Mouse (Mus musculus): ENCODE data around the gene Vamp5. TPM values are rescaled to one million over a fixed set of nuclear protein-coding genes. Genes with fewer than 3 reads are reported as not detected.

Vamp5 gene
- polyA plus RNA-seq, 1 experiment: 5.3 TPM

DNA sequence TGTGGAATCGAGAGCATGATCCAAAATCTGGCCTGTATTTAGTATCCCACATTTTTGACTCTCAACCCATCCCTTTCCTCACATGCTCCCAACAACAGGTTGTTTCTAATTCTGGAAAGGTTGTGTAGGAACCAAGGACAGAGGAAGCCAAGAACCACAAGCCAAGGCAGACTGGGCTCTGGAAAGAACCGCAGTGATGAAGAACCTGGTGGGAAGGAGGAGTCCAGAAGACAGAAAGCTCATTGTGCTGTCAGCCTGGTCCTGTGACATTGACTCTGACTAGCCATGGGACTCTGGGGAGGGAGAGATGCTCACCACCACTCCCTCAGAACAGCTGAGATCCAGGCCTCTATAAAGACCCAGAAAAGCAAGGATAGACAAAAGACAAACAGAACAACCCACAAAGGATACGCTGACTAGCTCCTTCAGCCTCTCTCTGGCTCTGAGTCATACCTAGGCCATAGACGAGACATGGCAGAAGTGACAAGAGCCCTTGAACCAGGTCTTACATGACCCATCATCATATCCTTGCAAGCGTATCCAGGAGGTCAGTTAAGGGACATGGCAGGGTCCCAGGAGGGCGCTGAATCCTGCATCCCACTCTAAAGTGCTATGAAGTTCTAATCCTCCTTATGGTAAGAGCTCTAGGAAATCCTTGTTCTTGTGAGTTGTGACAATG, 3.0 kb upstream of the Vamp5 start:
- Histone ChIP-seq H3K4me3 (ENCODE audit: insufficient read depth, low read length) (no peak overlapping the region), H3K27ac (ENCODE audit: insufficient read depth, low read depth, low read length) (no peak overlapping the region), H3K4me1 (ENCODE audit: control insufficient read depth, insufficient read depth, low read length) (peaks cover 29% of the 10 kb centered on the region)

DNA sequence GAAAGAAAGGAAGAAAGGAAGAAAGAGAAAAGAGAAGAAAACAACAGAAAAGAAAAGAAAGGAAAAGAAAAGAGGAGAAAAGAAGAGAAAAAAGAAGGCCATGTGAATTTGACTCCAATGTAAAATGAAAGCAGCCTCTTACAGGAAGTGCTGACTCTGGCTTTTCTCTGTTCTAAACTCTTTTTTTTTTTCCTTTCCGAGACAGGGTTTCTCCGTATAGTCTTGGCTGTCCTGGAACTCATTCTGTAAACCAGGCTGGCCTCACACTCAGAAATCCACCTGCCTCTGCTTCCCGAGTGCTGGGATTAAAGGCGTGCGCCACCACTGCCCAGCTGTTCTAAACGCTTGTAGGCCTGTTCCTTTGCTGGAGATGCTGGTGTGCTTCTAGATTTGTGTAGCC, 2.2 kb upstream of the Vamp5 start:
- TF ChIP-seq CTCF (IDR thresholded peaks at IDR 0.05; ENCODE audit: low read depth, low read length): no peak
- TF ChIP-seq POLR2A (IDR thresholded peaks at IDR 0.05; ENCODE audit: borderline replicate concordance, low read depth, low read length): no peak
- no peak overlapping the region for H3K4me3 ChIP-seq (ENCODE audit: insufficient read depth, low read length)
- peak overlapping the region; percentile 1; the same call in 1 of the 2 replicates for H3K27ac ChIP-seq (ENCODE audit: insufficient read depth, low read depth, low read length)
- peaks cover 23% of the 10 kb centered on the region for H3K4me1 ChIP-seq (ENCODE audit: control insufficient read depth, insufficient read depth, low read length)

More for the DNA sequence above, 3.0 kb upstream of the Vamp5 start:
- TF ChIP-seq POLR2A (IDR thresholded peaks at IDR 0.05; ENCODE audit: borderline replicate concordance, low read depth, low read length): no peak
- no peak for TF ChIP-seq CTCF (IDR thresholded peaks at IDR 0.05; ENCODE audit: low read depth, low read length)

DNA sequence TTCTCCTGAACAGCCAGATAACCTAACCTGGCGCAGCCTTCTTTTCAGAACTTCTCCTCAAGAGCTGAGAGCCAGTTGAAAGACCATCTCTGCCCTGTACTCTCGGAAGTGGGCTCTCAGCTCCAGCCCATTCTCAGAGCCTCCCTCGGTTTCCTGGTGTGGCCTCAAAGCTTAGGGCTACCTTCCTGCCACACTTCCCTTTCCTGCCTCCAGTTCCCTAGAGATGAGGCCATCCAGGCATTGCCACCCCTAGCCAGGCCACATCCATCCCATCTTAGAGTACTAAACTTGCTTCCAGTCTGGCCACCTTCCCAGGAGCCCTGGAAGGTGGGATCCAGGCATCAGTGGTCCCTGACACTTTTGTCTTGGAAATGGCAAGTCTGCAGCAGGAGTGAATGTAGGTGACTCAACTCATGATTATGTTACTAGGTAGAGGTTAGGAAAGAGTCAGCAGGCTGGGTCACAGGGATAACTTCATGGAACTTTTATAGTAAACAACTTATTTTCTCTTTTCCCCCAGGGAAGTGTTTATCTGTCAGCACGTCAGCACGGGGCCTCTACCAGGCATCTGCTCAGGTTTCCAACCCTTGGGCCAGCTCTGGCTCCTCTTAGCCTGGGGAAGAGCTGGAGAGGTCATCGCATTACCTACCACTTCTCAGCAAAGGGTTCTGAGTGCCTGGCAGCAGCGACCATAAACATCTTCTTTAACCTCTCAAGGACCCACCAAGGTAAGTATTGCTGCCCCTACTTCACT, 714 bp downstream of the Vamp5 start:
- Histone ChIP-seq H3K27ac (ENCODE audit: insufficient read depth, low read depth, low read length) (no peak overlapping the region), H3K4me3 (ENCODE audit: insufficient read depth, low read length) (peak overlapping the region; percentile 75), H3K4me1 (ENCODE audit: control insufficient read depth, insufficient read depth, low read length) (peaks cover 33% of the 10 kb centered on the region)
- TF ChIP-seq CTCF (IDR thresholded peaks at IDR 0.05; ENCODE audit: low read depth, low read length) (no peak), POLR2A (IDR thresholded peaks at IDR 0.05; ENCODE audit: borderline replicate concordance, low read depth, low read length) (no peak)

DNA sequence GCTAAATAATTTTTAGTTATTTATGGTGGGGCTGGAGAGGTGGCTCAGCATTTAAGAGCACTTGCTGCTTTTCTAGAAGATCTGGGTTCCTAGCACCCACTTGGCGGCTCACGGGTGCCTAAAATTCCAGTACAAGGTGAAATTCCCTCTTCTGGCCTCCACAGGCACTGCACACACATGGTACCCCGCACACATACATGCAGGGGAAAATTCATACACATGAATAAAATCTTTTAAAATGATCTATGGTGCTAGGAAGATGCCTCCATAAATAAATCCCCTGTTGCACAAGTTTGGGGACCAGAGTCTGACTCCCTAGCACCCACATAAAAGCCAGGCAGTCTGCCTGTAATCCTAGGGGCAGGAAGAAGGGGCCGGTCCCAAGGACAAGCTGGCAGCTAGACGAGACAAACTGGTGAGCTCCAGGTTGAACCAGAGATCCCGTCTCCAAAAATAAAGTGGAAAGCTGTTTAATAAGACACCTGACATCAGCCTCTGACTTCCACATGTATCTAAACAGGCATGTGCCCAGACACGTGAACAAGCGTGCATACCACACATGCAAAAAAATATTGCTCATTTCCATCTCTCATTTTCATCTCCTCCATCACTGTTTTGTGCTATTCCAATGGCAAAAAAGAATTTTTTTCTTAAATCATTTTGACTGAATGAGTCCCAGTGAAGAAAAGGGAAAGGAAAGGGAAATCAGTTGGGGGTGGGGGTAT, 1.6 kb downstream of the Vamp5 start:
- Histone ChIP-seq H3K4me3 (ENCODE audit: insufficient read depth, low read length) (no peak overlapping the region), H3K4me1 (ENCODE audit: control insufficient read depth, insufficient read depth, low read length) (peaks cover 33% of the 10 kb centered on the region), H3K27ac (ENCODE audit: insufficient read depth, low read depth, low read length) (no peak overlapping the region)
- TF ChIP-seq CTCF (IDR thresholded peaks at IDR 0.05; ENCODE audit: low read depth, low read length) (no peak), POLR2A (IDR thresholded peaks at IDR 0.05; ENCODE audit: borderline replicate concordance, low read depth, low read length) (no peak)

DNA sequence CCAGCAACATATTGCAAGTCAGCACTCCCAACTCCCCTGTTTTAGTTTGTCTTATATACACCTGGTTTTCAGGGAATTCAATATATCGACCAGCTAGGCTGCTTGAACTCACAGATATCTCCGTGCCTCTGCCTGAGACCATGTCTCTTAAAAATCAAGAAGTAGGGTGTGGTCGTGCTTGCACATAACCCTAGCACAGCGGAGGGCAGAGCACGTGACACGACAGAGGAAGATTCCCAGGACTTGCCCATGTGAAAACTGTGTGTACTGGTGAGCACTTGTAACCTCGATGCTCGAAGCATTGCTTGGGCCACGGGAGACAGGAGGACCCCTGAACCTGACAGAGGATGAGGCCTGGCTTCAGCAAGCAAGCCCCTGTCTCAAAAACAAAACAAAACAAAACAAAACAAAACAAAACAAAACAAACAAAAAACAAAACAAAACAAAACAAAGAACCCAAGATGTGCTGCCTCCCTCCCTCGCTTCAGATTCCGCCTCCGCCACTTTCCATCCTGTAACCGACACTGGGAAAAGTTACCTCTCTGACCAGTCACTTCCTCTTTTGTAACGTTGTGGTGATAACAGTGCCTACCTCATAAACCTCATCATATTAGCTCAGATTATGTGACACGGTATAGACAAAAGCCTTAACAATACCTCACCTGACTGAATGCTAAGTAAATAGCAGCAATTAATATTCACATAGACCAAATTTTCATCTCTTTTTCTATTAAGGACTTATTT, 5.3 kb downstream of the Vamp5 start:
- no peak overlapping the region for H3K4me3 ChIP-seq (ENCODE audit: insufficient read depth, low read length)

DNA sequence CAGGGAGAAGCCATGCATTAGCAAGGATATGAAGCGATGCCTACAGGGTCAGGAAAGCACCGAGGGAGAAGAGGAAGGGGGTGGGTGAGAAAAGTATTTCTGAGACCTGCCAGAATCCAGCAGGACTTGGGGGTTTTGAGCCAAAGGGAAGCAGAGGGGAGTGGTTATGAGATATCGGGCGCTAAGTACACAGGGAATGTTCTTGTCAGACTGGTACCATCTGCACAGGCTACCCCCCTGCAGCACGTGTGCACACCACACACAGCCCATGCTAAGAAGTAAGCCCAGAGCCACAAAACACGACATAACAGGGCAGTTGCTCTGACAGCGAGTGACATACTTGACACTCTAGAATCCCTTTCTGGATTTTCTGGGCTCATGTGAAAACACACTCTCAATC, 6.1 kb downstream of the Vamp5 start:
- no peak overlapping the region for H3K4me3 ChIP-seq (ENCODE audit: insufficient read depth, low read length)
- no peak for TF ChIP-seq CTCF (IDR thresholded peaks at IDR 0.05; ENCODE audit: low read depth, low read length)
- no peak for TF ChIP-seq POLR2A (IDR thresholded peaks at IDR 0.05; ENCODE audit: borderline replicate concordance, low read depth, low read length)
- H3K4me1 ChIP-seq (ENCODE audit: control insufficient read depth, insufficient read depth, low read length): peaks cover 12% of the 10 kb centered on the region
- no peak overlapping the region for H3K27ac ChIP-seq (ENCODE audit: insufficient read depth, low read depth, low read length)

More for the DNA sequence above, 5.3 kb downstream of the Vamp5 start:
- Histone ChIP-seq H3K27ac (ENCODE audit: insufficient read depth, low read depth, low read length) (no peak overlapping the region), H3K4me1 (ENCODE audit: control insufficient read depth, insufficient read depth, low read length) (peaks cover 20% of the 10 kb centered on the region)
- TF ChIP-seq POLR2A (IDR thresholded peaks at IDR 0.05; ENCODE audit: borderline replicate concordance, low read depth, low read length) (no peak), CTCF (IDR thresholded peaks at IDR 0.05; ENCODE audit: low read depth, low read length) (no peak)

DNA sequence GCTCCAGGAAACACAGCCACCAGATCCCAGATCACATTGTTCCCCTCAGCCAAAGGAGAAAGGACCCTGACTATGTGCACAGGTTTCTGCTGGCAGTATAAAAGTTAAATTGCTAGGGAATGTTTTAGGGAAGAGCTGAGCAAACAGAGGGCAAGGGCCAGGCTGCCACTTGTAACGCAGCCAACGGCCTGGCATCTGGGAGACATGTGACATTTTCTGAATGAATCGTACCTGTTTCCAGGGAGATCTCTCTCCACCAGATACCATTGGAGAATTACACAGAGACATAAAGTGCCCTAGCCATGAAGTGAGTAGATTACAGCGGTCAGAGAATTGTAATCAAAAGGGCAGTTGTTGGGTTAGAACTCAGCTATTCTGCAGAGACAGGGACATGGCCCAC, 7.1 kb downstream of the Vamp5 start:
- Histone ChIP-seq H3K27ac (ENCODE audit: insufficient read depth, low read depth, low read length) (no peak overlapping the region), H3K4me3 (ENCODE audit: insufficient read depth, low read length) (no peak overlapping the region), H3K4me1 (ENCODE audit: control insufficient read depth, insufficient read depth, low read length) (peaks cover 10% of the 10 kb centered on the region)
- no peak for TF ChIP-seq CTCF (IDR thresholded peaks at IDR 0.05; ENCODE audit: low read depth, low read length)
- no peak for TF ChIP-seq POLR2A (IDR thresholded peaks at IDR 0.05; ENCODE audit: borderline replicate concordance, low read depth, low read length)

DNA sequence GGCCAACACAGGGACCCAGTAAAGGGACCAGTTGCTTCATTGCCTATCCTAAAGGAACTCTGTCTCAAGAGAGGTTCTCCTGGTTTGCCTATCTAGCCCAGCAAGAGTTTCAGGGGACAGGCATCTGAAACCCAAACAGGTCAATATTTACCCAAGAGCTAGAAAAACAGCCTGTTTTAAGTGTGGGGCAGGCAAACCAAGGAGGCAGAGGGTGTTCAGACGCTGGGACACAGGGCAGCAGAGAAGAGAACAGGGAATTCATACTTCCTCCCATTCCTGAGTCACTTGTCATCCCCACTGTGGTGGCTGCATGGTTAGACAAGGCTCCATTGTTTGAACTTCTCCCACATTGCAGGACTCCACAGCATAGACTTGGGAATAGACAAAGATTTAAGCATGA, 8.7 kb downstream of the Vamp5 start:
- no peak overlapping the region for H3K4me3 ChIP-seq (ENCODE audit: insufficient read depth, low read length)
- peaks cover 6% of the 10 kb centered on the region for H3K4me1 ChIP-seq (ENCODE audit: control insufficient read depth, insufficient read depth, low read length)
- TF ChIP-seq CTCF (IDR thresholded peaks at IDR 0.05; ENCODE audit: low read depth, low read length) (no peak), POLR2A (IDR thresholded peaks at IDR 0.05; ENCODE audit: borderline replicate concordance, low read depth, low read length) (no peak)
- H3K27ac ChIP-seq (ENCODE audit: insufficient read depth, low read depth, low read length): no peak overlapping the region

DNA sequence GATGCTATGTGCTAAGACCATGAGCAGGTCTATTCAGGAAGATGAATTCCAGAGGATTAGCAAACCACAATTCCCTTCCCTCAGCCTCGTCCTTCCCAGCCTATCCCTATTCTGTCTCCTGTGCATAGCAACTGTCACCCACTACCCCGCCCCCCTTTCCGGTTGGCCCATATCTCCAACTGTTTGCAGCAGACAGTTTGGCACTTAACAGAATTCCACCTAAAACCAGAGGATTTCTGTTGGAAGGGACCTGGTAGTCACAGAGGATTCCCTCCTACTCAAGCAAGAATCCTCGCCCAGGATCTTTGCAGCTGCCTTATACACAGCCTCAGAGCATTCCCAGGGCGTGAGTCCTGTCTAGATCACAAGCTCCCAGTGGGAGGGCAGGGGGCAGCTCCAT, 9.1 kb downstream of the Vamp5 start:
- Histone ChIP-seq H3K4me3 (ENCODE audit: insufficient read depth, low read length) (no peak overlapping the region), H3K4me1 (ENCODE audit: control insufficient read depth, insufficient read depth, low read length) (peaks cover 10% of the 10 kb centered on the region), H3K27ac (ENCODE audit: insufficient read depth, low read depth, low read length) (no peak overlapping the region)
- TF ChIP-seq CTCF (IDR thresholded peaks at IDR 0.05; ENCODE audit: low read depth, low read length) (no peak), POLR2A (IDR thresholded peaks at IDR 0.05; ENCODE audit: borderline replicate concordance, low read depth, low read length) (no peak)
